Mouse (Mus musculus) adrenal gland, postnatal 4 days (tissue): ENCODE data around the gene Rars2. TPM values are rescaled to one million over a fixed set of nuclear protein-coding genes. Genes with fewer than 3 reads are reported as not detected.

Experiments
- DNase-seq, 2 experiments: peaks; one replicate each; pipeline ENCODE4 v3.0.0; 2021 to 2022; ENCODE audit warnings: low spot score in 2 of 2, mixed read lengths in 2 of 2
- total RNA-seq, 2 experiments: library from RNA; stranded (reverse); gene quantifications; 2 replicates each; pipeline ENCODE4 v1.2.3; 2021

Gene Rars2
- total RNA-seq, 2 experiments from 2014 or later, result 40.0 to 48.6 TPM

- no peak for DNase-seq
Observed at GRCm38 (mm10) chr4:34639745-34640364, 25.1 kb downstream of the Rars2 start.

GRCm38 (mm10) chr4:34640731-34641130 lies 26.0 kb downstream of the Rars2 start:
- DNase-seq, result no peak

GRCm38 (mm10) chr4:34644779-34645178 lies 30.0 kb downstream of the Rars2 start:
- DNase-seq, result no peak

GRCm38 (mm10) chr4:34653179-34653578 lies 38.4 kb downstream of the Rars2 start:
- no peak for DNase-seq

- no peak for DNase-seq
Observed at GRCm38 (mm10) chr4:34656101-34656500, 41.3 kb downstream of the Rars2 start.

GRCm38 (mm10) chr4:34659012-34659411 lies 44.3 kb downstream of the Rars2 start:
- no peak for DNase-seq

GRCm38 (mm10) chr4:34661514-34661913 lies 46.8 kb downstream of the Rars2 start:
- no peak for DNase-seq

GRCm38 (mm10) chr4:34661927-34662326 lies 47.2 kb downstream of the Rars2 start:
- DNase-seq, result no peak

- DNase-seq, result no peak
Observed at GRCm38 (mm10) chr4:34667923-34668322, 53.2 kb downstream of the Rars2 start.

GRCm38 (mm10) chr4:34673721-34674120 lies 59.0 kb downstream of the Rars2 start:
- DNase-seq, result no peak

GRCm38 (mm10) chr4:34680530-34680929 lies 65.8 kb downstream of the Rars2 start:
- no peak for DNase-seq

- DNase-seq, result peak; percentile 79 to 86
Observed at GRCm38 (mm10) chr4:34686874-34687567, 72.3 kb downstream of the Rars2 start, which contains the start of gene Slc35a1. Gene Slc35a1 (minus strand): TSS chr4:34687438.

- no peak for DNase-seq
Observed at GRCm38 (mm10) chr4:34688021-34688420, 73.3 kb downstream of the Rars2 start.

- peak; percentile 19 to 42 for DNase-seq
Observed at GRCm38 (mm10) chr4:34701528-34701927, 86.8 kb downstream of the Rars2 start.

- DNase-seq, result no peak
Observed at GRCm38 (mm10) chr4:34702231-34702630, 87.5 kb downstream of the Rars2 start.

GRCm38 (mm10) chr4:34703029-34703428 lies 88.3 kb downstream of the Rars2 start:
- DNase-seq, result no peak

- DNase-seq, result no peak
Observed at GRCm38 (mm10) chr4:34707248-34707647, 92.5 kb downstream of the Rars2 start.

- DNase-seq, result no peak
Observed at GRCm38 (mm10) chr4:34708127-34708526, 93.4 kb downstream of the Rars2 start.

Other genes starting within 250 kb of the Rars2 start
- 10 to 100 TPM; 85.7 to 87.0 TPM for gene Akirin2, start 64.0 kb upstream of the Rars2 start, total RNA-seq
- 10 to 100 TPM; 83.4 to 84.8 TPM for gene Orc3, start within 50 bp of the Rars2 start, total RNA-seq
- gene Slc35a1, start 72.5 kb downstream of the Rars2 start, total RNA-seq, result 10 to 100 TPM; 46.8 to 47.4 TPM
- gene Cfap206, start 115.2 kb downstream of the Rars2 start, total RNA-seq, result under 1 TPM; 0.51 to 0.81 TPM
- gene Gm136, start 141.3 kb downstream of the Rars2 start, total RNA-seq, result not detected
- 10 to 100 TPM; 18.3 to 24.7 TPM for gene Smim8, start 163.5 kb downstream of the Rars2 start, total RNA-seq